Mouse (Mus musculus) right cerebral cortex, adult 18-20 months (tissue): Measurements from ENCODE around the gene Snx4.

Experiments
- DNase-seq: peaks from one replicate; pipeline ENCODE4 v3.0.0; 2022; ENCODE audit warnings: mixed read lengths

Snx4 gene

DNA sequence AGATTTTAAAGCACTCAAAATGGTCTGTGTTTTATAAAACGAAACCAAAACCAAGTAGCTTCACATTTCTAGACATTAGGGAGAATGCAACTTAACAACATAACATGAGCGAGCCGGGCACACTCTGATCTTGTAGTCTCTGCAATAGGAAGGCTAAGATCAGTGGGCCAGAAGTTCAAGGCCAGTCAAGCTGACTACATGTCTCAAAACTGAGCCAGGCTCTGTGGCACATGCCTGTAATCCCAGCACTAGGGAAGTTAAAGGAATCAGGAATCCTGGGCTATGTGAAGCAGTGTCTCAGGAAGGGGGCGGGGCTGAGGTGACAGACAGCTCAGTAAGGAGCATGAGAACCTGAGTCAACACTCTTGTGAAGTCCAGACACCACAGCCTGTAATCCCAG lies 93.6 kb downstream of the Snx4 start:
- peak; percentile 19 for DNase-seq

DNA sequence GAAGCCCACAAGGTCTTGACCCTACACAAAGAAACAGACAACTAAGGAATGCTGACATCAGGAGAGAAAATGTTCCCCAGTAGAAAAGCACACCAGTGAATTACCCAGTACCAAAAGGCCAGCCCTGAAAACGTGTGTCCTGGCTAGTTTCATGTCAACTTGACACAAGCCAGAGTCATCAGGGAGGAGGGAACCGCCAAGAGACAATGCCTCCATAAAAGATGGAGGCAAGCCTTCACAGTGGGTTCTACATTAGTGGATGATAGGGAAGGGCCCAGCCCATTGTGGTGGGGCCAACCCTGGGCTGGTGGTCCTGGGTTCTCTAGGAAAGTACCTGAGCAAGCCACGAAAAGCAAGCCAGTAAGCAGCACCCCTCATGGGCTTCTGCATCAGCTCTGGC lies 95.1 kb downstream of the Snx4 start:
- DNase-seq, result no peak

DNA sequence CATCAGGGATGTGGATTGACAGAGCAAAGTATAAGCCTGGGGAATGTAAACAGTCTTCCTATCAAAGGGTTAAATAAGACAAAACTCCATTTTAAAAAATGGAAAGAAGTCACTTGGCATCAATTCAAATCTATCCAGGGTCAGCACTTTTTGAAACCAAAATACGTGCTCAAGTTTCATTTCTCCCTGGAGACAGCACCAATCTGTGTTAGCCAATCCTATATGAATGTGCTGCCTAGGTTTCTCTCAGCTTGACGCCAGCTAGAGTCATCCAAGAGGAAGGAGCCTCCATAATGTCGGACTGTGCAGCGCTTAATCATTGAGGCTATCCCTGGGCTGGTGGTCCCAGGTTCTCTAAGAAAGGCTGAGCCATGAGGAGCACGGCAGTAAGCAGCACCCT lies 95.9 kb downstream of the Snx4 start:
- DNase-seq, result no peak
